Mouse (Mus musculus) forebrain, embryonic 11.5 days (tissue): ENCODE results near the gene Gabarap. TPM values are rescaled to one million over a fixed set of nuclear protein-coding genes. Genes with fewer than 3 reads are reported as not detected.
A peak's percentile ranks its signal among the peaks of the same experiment; 100 is the strongest.
"Not testable (repeated sequence)": the region's sequence is repeated elsewhere in the genome, so short reads cannot be mapped to it uniquely, and the experiment has no call there.

Experiments
- ATAC-seq: fragments of 200-750 bp; cut with Nextera tagmentation; replicated peaks from 2 replicates; pipeline ENCODE4 v1.8.0; 2017; ENCODE audit warnings: moderate TSS enrichment; ENCODE audit not compliant: low FRiP score
- DNase-seq: peaks from one replicate; pipeline ENCODE4 v3.0.0-alpha.2; 2017; ENCODE audit warnings: low spot score
- H3K27ac ChIP-seq: fragments of 300-500 bp; sonication (generic); 2 replicates; pipeline ENCODE4 v1.5.1; 2014; ENCODE audit warnings: low read depth, low read length
- H3K27me3 ChIP-seq: fragments of 300-500 bp; sonication (generic); 2 replicates; pipeline ENCODE4 v1.6.1; 2014; ENCODE audit warnings: mild to moderate bottlenecking, low read length, mixed read lengths; ENCODE audit not compliant: control insufficient read depth, insufficient read depth
- H3K36me3 ChIP-seq: fragments of 300-500 bp; sonication (generic); 2 replicates; pipeline ENCODE4 v1.6.1; 2014; ENCODE audit warnings: mild to moderate bottlenecking, low read length, moderate library complexity, mixed read lengths; ENCODE audit not compliant: control insufficient read depth, insufficient read depth
- H3K4me1 ChIP-seq: fragments of 300-500 bp; sonication (generic); replicated peaks from 2 replicates; pipeline ENCODE4 v1.6.1; 2014; ENCODE audit warnings: low read length, mixed read lengths; ENCODE audit not compliant: control insufficient read depth, insufficient read depth
- H3K4me2 ChIP-seq: fragments of 300-500 bp; sonication (generic); 2 replicates; pipeline ENCODE4 v1.6.1; 2014; ENCODE audit warnings: low read depth, mild to moderate bottlenecking, low read length, moderate library complexity, mixed read lengths; ENCODE audit not compliant: severe bottlenecking
- H3K4me3 ChIP-seq: fragments of 300-500 bp; sonication (generic); 2 replicates; pipeline ENCODE4 v1.5.1; 2014; ENCODE audit warnings: low read depth, low read length
- H3K9ac ChIP-seq: fragments of 300-500 bp; sonication (generic); 2 replicates; pipeline ENCODE4 v1.6.1; 2014; ENCODE audit warnings: low read length
- H3K9me3 ChIP-seq: fragments of 300-500 bp; sonication (generic); 2 replicates; pipeline ENCODE4 v1.6.1; 2016; ENCODE audit warnings: low read length, mixed read lengths; ENCODE audit not compliant: control insufficient read depth
- WGBS: fragments of 180-500 bp; shearing (Covaris S2); extraction: QIAGEN DNeasy Blood & Tissue Kit; methylation state at CpG from one replicate; pipeline ENCODE4 v1.1.7; 2014; 5-methylcytosine and 5-hydroxymethylcytosine counted together
- polyA plus RNA-seq: library from polyadenylated mRNA; unstranded; fragments of >200 nt; fragmentation: Nextera tagmentation; extraction: Ambion mirVana; gene quantifications from 2 replicates; pipeline ENCODE4 v1.2.1, GENCODE M21; 2014

Gabarap gene
- polyA plus RNA-seq, 1 experiment from 2014 or later, result 472 TPM

GRCm38 (mm10) chr11:69952274-69952673 is 38.7 kb upstream of the Gabarap start:
- H3K4me3 ChIP-seq, result no peak overlapping the region
- no peaks in the 10 kb centered on the region for H3K36me3 ChIP-seq
- 65% methylated on average over 1 of the region's 1 CpGs for WGBS
- no peaks in the 10 kb centered on the region for H3K27me3 ChIP-seq
- no peaks in the 10 kb centered on the region for H3K9me3 ChIP-seq
- ATAC-seq (no peak), DNase-seq (no peak)
- peaks cover 6% of the 10 kb centered on the region; the same call in 1 of the 2 replicates for H3K4me1 ChIP-seq
- no peak overlapping the region for H3K27ac ChIP-seq
- no peak overlapping the region for H3K9ac ChIP-seq
- H3K4me2 ChIP-seq, result no peak overlapping the region

- DNase-seq (no peak), ATAC-seq (no peak)
- Histone ChIP-seq H3K4me1 (peaks cover 2% of the 10 kb centered on the region; the same call in 1 of the 2 replicates), H3K4me3 (no peak overlapping the region), H3K4me2 (no peak overlapping the region), H3K27ac (no peak overlapping the region), H3K9me3 (no peaks in the 10 kb centered on the region), H3K27me3 (no peaks in the 10 kb centered on the region), H3K9ac (no peak overlapping the region), H3K36me3 (no peaks in the 10 kb centered on the region)
- 68% methylated on average over 11 of the region's 11 CpGs for WGBS
These were observed 37.6 kb upstream of the Gabarap start for GRCm38 (mm10) chr11:69953267-69953915.

DNA sequence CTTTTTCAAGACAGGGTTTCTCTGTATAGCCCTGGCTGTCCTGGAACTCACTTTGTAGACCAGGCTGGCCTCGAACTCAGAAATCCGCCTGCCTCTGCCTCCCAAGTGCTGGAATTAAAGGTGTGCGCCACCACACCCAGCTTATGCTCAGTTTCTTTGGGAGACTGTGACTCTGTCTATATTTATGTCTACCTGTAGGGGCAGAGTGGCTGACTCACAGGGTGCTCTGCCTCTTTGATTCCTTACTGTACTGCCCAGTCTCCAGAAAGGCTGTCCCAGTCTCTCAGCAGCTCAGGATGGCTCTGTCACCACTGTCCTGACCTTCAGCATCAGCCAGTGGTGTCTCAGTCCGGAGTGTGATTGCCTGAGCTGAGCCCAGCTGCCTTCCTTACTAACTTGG is 35.3 kb upstream of the Gabarap start:
- ATAC-seq, H3K27me3 ChIP-seq, H3K9ac ChIP-seq, H3K9me3 ChIP-seq, H3K4me1 ChIP-seq, H3K4me3 ChIP-seq, H3K27ac ChIP-seq, H3K4me2 ChIP-seq, DNase-seq, H3K36me3 ChIP-seq: not testable (repeated sequence)
- WGBS, result 75% methylated on average over 2 of the region's 4 CpGs

DNA sequence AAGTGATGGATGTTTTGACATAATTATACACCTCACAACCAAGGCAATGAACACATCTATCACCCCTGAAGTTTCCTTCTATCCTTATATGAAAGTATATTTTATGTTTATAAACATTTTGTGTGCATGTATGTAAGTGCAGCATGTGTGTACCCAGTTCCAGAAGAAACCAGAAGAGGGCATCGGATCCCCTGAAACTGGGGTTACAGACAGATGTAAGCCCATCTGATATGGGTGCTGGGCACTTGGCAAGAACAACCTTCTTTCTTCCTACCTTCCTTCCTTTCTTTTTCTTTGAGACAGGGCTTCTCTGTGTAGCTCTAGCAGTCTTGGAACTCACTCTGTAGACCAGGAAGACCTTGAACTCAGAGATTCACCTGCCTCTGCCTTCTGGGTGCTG is 34.7 kb upstream of the Gabarap start:
- DNase-seq (no peak), ATAC-seq (no peak)
- no peak overlapping the region for H3K4me3 ChIP-seq
- WGBS, result 81% methylated on average over 1 of the region's 1 CpGs
- no peaks in the 10 kb centered on the region for H3K36me3 ChIP-seq
- no peaks in the 10 kb centered on the region for H3K9me3 ChIP-seq
- H3K27ac ChIP-seq, result no peak overlapping the region
- H3K9ac ChIP-seq, result no peak overlapping the region
- no peaks in the 10 kb centered on the region for H3K27me3 ChIP-seq
- H3K4me1 ChIP-seq, result no peaks in the 10 kb centered on the region
- no peak overlapping the region for H3K4me2 ChIP-seq

DNA sequence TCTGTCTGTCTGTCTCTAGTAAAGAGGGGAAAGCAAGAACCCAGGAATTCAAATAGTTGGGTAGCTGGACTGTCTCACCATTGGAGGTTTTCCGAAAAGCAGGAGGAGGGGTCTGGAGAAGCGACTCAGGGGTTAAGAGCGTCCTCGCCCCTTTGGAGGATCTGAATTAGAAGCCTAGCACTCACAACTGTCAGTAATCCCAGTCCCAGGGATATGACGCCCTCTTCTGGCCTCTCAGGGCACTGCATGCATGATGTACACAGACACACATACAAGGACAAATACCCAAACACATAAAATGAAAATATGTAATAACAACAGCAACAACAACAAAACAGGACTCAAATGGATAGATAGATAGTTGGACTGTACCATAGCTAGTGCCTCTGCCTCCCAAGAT is 30.3 kb upstream of the Gabarap start:
- H3K9me3 ChIP-seq, result no peaks in the 10 kb centered on the region
- peaks cover 26% of the 10 kb centered on the region for H3K27me3 ChIP-seq
- no peak overlapping the region for H3K27ac ChIP-seq
- 27% methylated on average over 5 of the region's 5 CpGs for WGBS
- H3K36me3 ChIP-seq, result no peaks in the 10 kb centered on the region
- H3K9ac ChIP-seq, result no peak overlapping the region
- H3K4me2 ChIP-seq, result no peak overlapping the region
- no peak overlapping the region for H3K4me3 ChIP-seq
- DNase-seq (no peak), ATAC-seq (no peak)
- 0 out of 2 replicates have a peak, but pooled peaks cover 2% of the 10 kb centered on the region for H3K4me1 ChIP-seq

DNA sequence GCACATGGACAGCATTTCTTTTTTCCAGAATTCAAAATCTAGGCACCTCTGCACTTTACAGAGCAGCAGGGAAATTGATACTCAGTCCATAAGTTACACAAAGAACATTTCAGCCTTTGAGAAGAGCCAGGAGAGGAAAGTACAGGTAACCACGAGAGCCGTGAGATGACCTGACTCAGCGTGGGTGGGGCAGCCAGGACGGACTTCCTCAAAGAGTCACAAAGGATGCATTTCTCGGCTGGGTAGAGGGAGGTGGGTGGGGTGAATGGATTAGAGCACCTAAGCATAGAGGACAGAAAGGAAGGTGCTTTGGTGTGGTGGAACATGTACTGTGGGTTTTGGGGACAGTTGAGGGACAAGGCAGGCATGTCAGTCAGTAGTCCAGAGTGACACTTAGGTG is 29.1 kb upstream of the Gabarap start:
- DNase-seq, result no peak
- H3K9ac ChIP-seq, result no peak overlapping the region
- no peak for ATAC-seq
- H3K27me3 ChIP-seq, result peaks cover 39% of the 10 kb centered on the region
- 49% methylated on average over 5 of the region's 5 CpGs for WGBS
- H3K36me3 ChIP-seq, result no peaks in the 10 kb centered on the region
- H3K4me3 ChIP-seq, result no peak overlapping the region
- peaks cover 9% of the 10 kb centered on the region for H3K4me1 ChIP-seq
- H3K27ac ChIP-seq, result no peak overlapping the region
- no peak overlapping the region for H3K4me2 ChIP-seq
- no peaks in the 10 kb centered on the region for H3K9me3 ChIP-seq

GRCm38 (mm10) chr11:69964650-69965270 is 26.2 kb upstream of the Gabarap start, which contains the start of gene Cldn7:
TSS of gene Cldn7 (plus strand) at chr11:69964779.
- no peak within 1 kb of the TSS for H3K27ac ChIP-seq
- 12% methylated on average over 24 of the region's 24 CpGs for WGBS
- 0 out of 2 replicates have a peak within 1 kb of the TSS, but pooled peaks have one; percentile 6 for H3K4me3 ChIP-seq
- DNase-seq, result no peak
- no peak for ATAC-seq
- H3K9me3 ChIP-seq, result no peaks in the 10 kb centered on the region
- no peak within 1 kb of the TSS for H3K4me2 ChIP-seq
- H3K27me3 ChIP-seq, result peaks cover 50% of the 10 kb centered on the region
- no peak within 1 kb of the TSS for H3K9ac ChIP-seq
- peaks cover 9% of the 10 kb centered on the region for H3K4me1 ChIP-seq
- H3K36me3 ChIP-seq, result no peaks in the 10 kb centered on the region; the same call in 1 of the 2 replicates

DNA sequence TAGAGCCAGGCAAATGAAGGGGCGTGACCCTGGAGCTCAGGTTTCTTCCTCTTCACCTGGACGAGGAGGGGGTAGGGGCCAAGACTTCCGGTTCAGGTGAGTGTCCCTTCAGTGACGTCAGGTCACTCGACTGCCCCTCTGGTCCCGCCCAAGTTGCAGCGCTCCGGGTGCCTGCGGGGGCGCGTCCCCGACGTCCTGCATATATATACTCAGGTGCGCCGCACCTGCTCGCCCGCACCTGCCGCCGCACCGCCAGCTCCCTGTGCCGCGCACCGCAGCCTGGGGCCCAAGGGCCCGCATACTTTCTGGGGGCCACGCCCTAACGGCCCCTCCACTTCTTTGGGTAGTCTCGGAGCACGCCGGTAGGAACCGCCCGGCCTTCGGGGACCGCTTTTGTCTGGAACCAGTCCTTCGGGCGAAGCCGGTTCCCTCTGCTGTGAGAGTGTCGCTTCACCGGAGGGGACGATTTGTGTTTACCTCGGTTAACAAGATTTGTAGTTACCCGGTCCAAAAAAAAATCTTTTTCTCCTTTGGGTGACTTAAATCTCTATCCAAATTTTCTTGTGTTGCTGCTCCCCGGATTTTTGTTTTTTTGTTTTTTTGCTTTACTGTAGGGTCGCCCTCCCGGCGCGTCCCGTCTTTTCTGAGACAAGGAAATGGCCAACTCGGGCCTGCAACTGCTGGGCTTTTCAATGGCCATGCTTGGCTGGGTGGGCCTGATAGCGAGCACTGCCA is 25.5 kb upstream of the Gabarap start:
- Histone ChIP-seq H3K36me3 (no peaks in the 10 kb centered on the region; the same call in 1 of the 2 replicates), H3K4me3 (peak overlapping the region; percentile 19; the same call in 1 of the 2 replicates), H3K9me3 (no peaks in the 10 kb centered on the region), H3K27me3 (peaks cover 50% of the 10 kb centered on the region), H3K4me2 (no peak overlapping the region), H3K9ac (no peak overlapping the region), H3K27ac (no peak overlapping the region), H3K4me1 (peaks cover 9% of the 10 kb centered on the region)
- 1% methylated on average over 49 of the region's 49 CpGs for WGBS
- no peak for ATAC-seq
- DNase-seq, result peak; percentile 57
